Mouse (Mus musculus) small intestine, adult 2 months (tissue): ENCODE results near the gene Cmip. TPM values are rescaled to one million over a fixed set of nuclear protein-coding genes. Genes with fewer than 3 reads are reported as not detected.

Experiments used
- H3K27ac ChIP-seq: fragments of 200-500 bp; 2 replicates; pipeline ENCODE4 v1.5.1; 2012; ENCODE audit warnings: low read depth, low read length, control low read depth, inconsistent platforms; ENCODE audit not compliant: insufficient read depth
- H3K27me3 ChIP-seq: fragments of 200-500 bp; 2 replicates; pipeline ENCODE4 v1.6.1; 2012; ENCODE audit warnings: mild to moderate bottlenecking, moderate library complexity, low read length, inconsistent platforms; ENCODE audit not compliant: control insufficient read depth, insufficient read depth
- H3K36me3 ChIP-seq: fragments of 200-500 bp; 2 replicates; pipeline ENCODE4 v1.6.1; 2012; ENCODE audit warnings: mild to moderate bottlenecking, low read length, control low read depth, inconsistent platforms; ENCODE audit not compliant: control insufficient read depth, insufficient read depth
- H3K4me1 ChIP-seq: fragments of 200-500 bp; 2 replicates; pipeline ENCODE4 v1.6.1; 2012; ENCODE audit warnings: low read length, inconsistent platforms, mixed read lengths; ENCODE audit not compliant: control insufficient read depth, insufficient read depth, insufficient read length
- H3K4me3 ChIP-seq: fragments of 200-500 bp; 2 replicates; pipeline ENCODE4 v1.5.1; 2012; ENCODE audit warnings: low read depth, mild to moderate bottlenecking, control low read depth, inconsistent platforms, low read length, moderate library complexity
- CTCF ChIP-seq: fragments of 200-500 bp; IDR thresholded peaks from 2 replicates; pipeline ENCODE4 v1.5.1; 2012; ENCODE audit warnings: low read depth, mild to moderate bottlenecking, control low read depth, inconsistent platforms, low read length, moderate library complexity, mixed read lengths; ENCODE audit not compliant: insufficient replicate concordance, insufficient read length; ENCODE audit errors: extremely low read depth
- POLR2A ChIP-seq: fragments of 200-500 bp; IDR thresholded peaks from 2 replicates; pipeline ENCODE4 v1.6.1; 2012; ENCODE audit warnings: low read depth, mild to moderate bottlenecking, control low read depth, inconsistent platforms, low read length, moderate library complexity
- WGBS: fragments of 180-500 bp; shearing (Covaris S2); methylation state at CpG from one replicate; pipeline ENCODE4 v1.1.7; 2018; 5-methylcytosine and 5-hydroxymethylcytosine counted together
- polyA plus RNA-seq: library from polyadenylated mRNA; depleted of rRNA; stranded (reverse); fragments of >200 nt; gene quantifications from 2 replicates; pipeline ENCODE4 v1.2.3, GENCODE M21; 2012

Gene Cmip
- polyA plus RNA-seq, 1 experiment = 129 TPM

DNA sequence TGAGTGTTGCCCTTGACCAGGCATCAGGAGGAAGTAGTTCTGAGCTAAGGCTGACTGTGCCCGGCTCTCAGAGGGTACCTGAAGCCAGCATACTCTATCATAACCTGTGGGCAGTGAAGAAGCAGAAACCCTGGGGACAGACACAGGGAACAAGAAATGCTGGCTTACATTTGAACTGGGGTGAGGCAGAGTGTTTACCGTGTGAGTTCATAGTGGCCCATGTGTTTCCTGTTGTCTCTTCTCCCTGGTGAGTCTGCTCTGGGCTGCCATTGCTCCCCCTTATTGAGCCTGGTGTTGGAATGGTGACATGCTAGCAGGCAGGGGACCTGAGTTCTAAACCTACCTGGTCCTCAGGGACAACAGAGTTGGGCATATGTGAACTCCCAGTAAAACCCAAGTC lies 81.8 kb downstream of the Cmip start:
- H3K27me3 ChIP-seq = no peaks in the 10 kb centered on the region
- no peaks in the 10 kb centered on the region for H3K36me3 ChIP-seq
- TF ChIP-seq CTCF = no peak
- no peak for TF ChIP-seq POLR2A
- H3K4me3 ChIP-seq = no peak overlapping the region
- peaks cover 63% of the 10 kb centered on the region for H3K4me1 ChIP-seq
- H3K27ac ChIP-seq = peak overlapping the region; percentile 10
- WGBS = 10% methylated on average over 2 of the region's 2 CpGs

DNA sequence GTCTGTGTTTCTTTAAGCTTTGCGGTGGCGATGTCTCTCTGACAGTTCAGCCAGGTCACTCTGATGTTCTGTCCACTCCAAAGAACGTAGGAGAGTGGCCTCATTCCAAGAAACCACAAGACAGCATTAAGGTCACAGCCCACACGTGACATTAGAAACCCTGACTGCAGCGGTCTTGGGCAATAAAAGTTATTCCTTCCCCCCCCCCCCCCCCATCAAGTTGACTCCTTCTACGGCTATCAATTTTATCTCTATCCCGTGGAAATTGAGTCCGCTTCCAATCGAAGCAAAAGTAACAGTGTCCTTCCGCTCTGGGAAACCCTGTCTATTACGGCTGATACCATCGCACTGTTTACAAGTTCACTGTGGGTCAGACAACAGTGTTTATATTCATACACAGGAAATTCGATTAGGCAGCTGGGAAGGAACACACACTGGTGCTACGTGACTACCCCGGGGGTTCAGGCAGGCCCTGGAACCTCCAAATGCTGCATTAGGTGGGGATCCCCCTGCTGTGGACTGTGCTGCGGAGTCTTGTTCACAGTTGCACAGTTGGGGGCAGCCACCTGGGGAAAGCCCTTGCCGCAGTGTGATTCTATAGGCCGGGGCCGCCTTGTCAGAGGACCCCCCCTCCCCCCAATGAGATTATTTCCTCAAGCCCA lies 82.6 kb downstream of the Cmip start:
- WGBS = 12% methylated on average over 19 of the region's 19 CpGs
- Histone ChIP-seq H3K4me1 (peaks cover 60% of the 10 kb centered on the region), H3K36me3 (no peaks in the 10 kb centered on the region), H3K4me3 (no peak overlapping the region), H3K27me3 (no peaks in the 10 kb centered on the region), H3K27ac (peak overlapping the region; percentile 55)
- TF ChIP-seq CTCF (no peak), POLR2A (no peak)

DNA sequence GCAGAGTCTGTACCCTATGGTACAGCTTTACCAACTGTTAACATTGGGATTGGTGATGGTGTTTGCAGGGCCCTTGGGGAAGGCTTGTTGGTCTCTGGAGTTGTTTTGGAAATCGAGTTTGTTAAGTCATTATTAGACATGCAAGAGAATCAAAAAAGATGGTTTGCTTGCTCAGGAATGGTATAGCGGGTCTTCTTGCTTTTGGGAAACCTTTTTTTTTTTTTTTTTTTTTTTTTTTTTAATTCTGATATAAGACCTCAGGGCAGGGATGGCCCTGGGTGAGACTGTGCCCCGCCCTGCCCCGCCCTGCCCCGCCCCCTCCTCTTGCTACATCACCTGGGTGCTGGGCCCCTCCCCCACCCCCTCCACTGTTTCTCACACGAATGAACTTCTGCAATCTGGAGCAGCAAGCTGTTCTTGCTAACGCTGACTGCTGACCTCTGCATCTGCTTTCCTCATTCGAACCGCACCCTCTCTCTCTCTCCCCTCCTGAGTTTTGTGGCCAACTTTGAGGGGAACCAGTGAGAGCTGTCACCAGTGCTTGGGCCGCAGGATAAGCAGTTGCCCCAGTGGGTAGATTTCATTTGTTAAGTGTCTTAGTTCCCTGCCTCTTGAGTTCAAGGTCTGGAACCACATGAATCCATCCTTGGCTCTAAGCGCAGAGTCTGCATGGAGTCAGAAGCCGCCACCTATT lies 83.2 kb downstream of the Cmip start:
- WGBS = 29% methylated on average over 11 of the region's 12 CpGs
- Histone ChIP-seq H3K27me3 (no peaks in the 10 kb centered on the region), H3K4me3 (no peak overlapping the region), H3K27ac (peak overlapping the region; percentile 55), H3K4me1 (peaks cover 59% of the 10 kb centered on the region), H3K36me3 (no peaks in the 10 kb centered on the region)
- no peak for TF ChIP-seq POLR2A
- no peak for TF ChIP-seq CTCF

DNA sequence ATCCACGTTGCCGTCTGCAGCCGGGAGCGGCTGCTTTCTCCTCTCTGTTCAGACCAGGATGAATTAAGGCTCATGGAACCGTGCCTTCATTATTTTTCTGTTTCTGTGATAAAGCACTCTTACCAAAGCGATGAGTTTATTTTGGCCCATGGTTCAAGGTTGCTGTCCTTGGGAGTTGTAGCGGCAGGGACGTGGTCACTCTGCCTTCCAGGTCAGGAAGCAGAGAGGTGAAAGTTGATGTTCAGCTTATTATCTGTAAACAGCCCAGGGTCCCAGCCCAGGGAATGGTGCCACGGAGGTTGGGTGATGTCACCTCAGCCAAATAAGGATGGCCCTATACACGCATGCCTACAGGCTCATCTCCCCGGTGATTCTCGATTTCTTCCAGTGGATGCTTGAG lies 83.9 kb downstream of the Cmip start:
- no peak overlapping the region for H3K27ac ChIP-seq
- no peak for TF ChIP-seq CTCF
- no peak for TF ChIP-seq POLR2A
- no peaks in the 10 kb centered on the region for H3K27me3 ChIP-seq
- no peaks in the 10 kb centered on the region for H3K36me3 ChIP-seq
- peaks cover 55% of the 10 kb centered on the region for H3K4me1 ChIP-seq
- WGBS = 84% methylated on average over 12 of the region's 12 CpGs
- H3K4me3 ChIP-seq = no peak overlapping the region

DNA sequence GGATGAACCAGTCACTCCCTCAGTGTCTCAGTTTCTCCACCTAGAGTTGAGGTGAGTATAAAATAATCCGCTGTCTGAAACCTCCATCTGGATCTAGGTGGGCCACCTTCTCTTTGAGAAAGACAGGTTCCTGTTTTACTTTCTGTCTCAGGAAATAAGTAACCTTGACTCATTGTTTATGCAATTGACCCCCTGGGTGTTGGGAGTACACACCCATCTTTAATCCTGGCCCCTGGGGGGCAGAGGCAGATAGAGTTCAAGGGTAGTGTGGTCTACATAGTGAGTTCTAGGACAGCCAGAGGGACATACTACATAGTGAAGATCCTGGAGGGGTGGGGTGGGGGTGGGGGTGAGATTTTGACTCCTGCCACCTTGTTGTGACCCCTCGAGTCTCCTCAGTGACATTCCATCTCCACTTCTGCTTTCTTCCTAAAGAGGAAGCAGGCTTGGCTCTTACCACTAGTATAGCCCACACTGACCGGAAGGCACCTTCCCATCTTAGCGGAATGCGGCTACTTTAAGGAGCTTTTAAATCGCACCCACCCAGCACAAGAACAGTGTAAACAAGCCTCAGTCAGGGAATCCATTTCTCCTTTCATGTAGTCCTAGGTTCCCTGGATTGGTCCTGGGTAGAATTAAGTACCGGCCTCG lies 86.0 kb downstream of the Cmip start:
- Histone ChIP-seq H3K27me3 (no peaks in the 10 kb centered on the region), H3K4me3 (no peak overlapping the region), H3K4me1 (peaks cover 54% of the 10 kb centered on the region), H3K36me3 (no peaks in the 10 kb centered on the region), H3K27ac (peak overlapping the region; percentile 35)
- no peak for TF ChIP-seq CTCF
- no peak for TF ChIP-seq POLR2A
- 57% methylated on average over 8 of the region's 8 CpGs for WGBS

DNA sequence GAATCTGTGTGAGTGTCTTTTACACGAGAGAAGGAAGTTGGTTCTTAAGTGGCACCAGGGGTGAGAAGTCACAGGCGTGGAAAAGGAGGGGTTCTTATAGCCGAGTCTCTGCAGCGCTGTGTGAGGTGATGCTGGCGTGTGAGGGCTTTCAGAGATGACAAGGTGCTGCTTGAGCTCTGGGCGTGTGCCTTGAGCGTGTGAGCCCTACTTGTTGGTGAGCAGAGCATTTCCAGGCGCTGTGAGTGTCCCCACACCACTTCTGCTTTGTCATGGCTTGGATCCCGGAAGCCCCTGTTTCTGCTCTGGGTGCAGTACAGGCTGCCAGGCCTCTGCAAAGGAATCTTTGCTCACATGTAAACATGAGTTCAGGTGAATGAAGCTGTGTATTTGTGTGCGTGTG lies 86.6 kb downstream of the Cmip start:
- no peak for TF ChIP-seq CTCF
- TF ChIP-seq POLR2A = no peak
- Histone ChIP-seq H3K36me3 (no peaks in the 10 kb centered on the region), H3K4me1 (peaks cover 55% of the 10 kb centered on the region), H3K27me3 (no peaks in the 10 kb centered on the region), H3K4me3 (no peak overlapping the region), H3K27ac (peak overlapping the region; percentile 35)
- 37% methylated on average over 10 of the region's 10 CpGs for WGBS

DNA sequence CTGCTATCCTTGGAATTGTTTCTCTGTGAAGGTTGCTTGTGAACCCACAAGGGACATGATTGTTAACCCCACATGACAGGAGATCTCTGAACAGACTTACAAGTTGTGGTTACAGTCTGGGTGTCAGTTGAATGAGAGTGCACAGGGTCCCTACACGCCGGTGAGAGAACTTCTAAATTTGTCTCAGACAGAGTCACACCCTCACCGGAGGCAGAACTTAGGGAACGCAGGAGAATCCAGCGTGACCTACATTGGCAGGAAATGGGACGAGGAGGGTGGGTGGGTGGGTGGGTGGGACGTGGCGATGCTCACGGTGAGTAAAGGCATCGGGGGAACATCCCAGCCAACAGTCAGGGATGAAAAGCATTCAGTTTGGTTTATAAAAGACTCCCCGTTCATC lies 88.0 kb downstream of the Cmip start:
- Histone ChIP-seq H3K4me3 (no peak overlapping the region), H3K4me1 (peaks cover 52% of the 10 kb centered on the region), H3K27ac (peak overlapping the region; percentile 26; the same call in 1 of the 2 replicates), H3K36me3 (no peaks in the 10 kb centered on the region), H3K27me3 (no peaks in the 10 kb centered on the region)
- TF ChIP-seq POLR2A = no peak
- no peak for TF ChIP-seq CTCF
- WGBS = 63% methylated on average over 11 of the region's 11 CpGs
